In genomic region chrX:166185327-166185913, GRCm38 (mm10) we compare ENCODE assay signal across 24 mouse cellular contexts. TPM values are rescaled to one million over a fixed set of nuclear protein-coding genes. Genes with fewer than 3 reads are reported as not detected.
DNase-seq lines count a peak whose midpoint lies in the region; ATAC-seq lines count a peak whose summit lies in the region.
"Had no signal": no experiment of that assay in that cellular context is flagged by ENCODE, and none has a peak within 500 bp of the region (broad histone marks: within the 10 kb centered on the region; RNA-seq: fewer than 3 reads in every experiment).

No protein-coding gene starts in this region.

- ATAC-seq in CD4-positive, CD25-positive, alpha-beta regulatory T cell, adult 4 months, result peak; percentile 73
- ATAC-seq in intestine, embryonic 16.5 days, result no peak
- ATAC-seq: forebrain, embryonic 14.5 days; forebrain, embryonic 16.5 days had no signal

- no peaks in the 10 kb centered on the region for H3K36me3 ChIP-seq in intestine, embryonic 16.5 days (ENCODE audit: control insufficient read depth, insufficient read depth, low read length)
- H3K36me3 ChIP-seq: embryonic facial prominence, embryonic 13.5 days; embryonic facial prominence, embryonic 15.5 days; forebrain, embryonic 12.5 days had no signal

- no peaks in the 10 kb centered on the region for H3K27me3 ChIP-seq in intestine, embryonic 16.5 days (replicated peaks; ENCODE audit: control insufficient read depth, insufficient read depth, low read length)
- H3K27me3 ChIP-seq: embryonic facial prominence, embryonic 15.5 days had no signal

- no peaks in the 10 kb centered on the region for H3K9me3 ChIP-seq in intestine, embryonic 16.5 days (ENCODE audit: control insufficient read depth, low read length)
- H3K9me3 ChIP-seq: embryonic facial prominence, embryonic 13.5 days; embryonic facial prominence, embryonic 15.5 days; forebrain, embryonic 10.5 days; forebrain, embryonic 12.5 days had no signal

- WGBS in intestine, embryonic 16.5 days, result 81% methylated on average over 9 of the region's 9 CpGs

- H3K4me2 ChIP-seq in intestine, embryonic 16.5 days (ENCODE audit: low read depth, low read length), result no peak overlapping the region
- H3K4me2 ChIP-seq: embryonic facial prominence, embryonic 13.5 days; embryonic facial prominence, embryonic 15.5 days; forebrain, embryonic 12.5 days had no signal

- peak; percentile 10 for DNase-seq in retina, postnatal 1 day
- no peak for DNase-seq in retina, embryonic 14.5 days (ENCODE audit: low spot score)
- peak; percentile 55 for DNase-seq in induced T-regulatory cell, adult 2 months (ENCODE audit: low read depth)
- DNase-seq in naive thymus-derived CD4-positive, alpha-beta T cell, adult 2 months (ENCODE audit: low read depth), result peak; percentile 15
- DNase-seq in right cerebral cortex, postnatal 14 days, result no peak
- DNase-seq in urinary bladder, postnatal 25 days (ENCODE audit: low spot score), result no peak
- DNase-seq: adrenal gland, adult 8-10 months; adrenal gland, postnatal 14 days; adrenal gland, postnatal 36 days; B cell, adult 2 months; cerebellum, adult 11-12 months; cerebellum, adult 2 months; cerebellum, adult 9-10 months; cerebellum, postnatal 10 days; cerebellum, postnatal 25 days had no signal

- H3K4me1 ChIP-seq in intestine, embryonic 16.5 days (ENCODE audit: control insufficient read depth, insufficient read depth, low read length), result no peaks in the 10 kb centered on the region
- H3K4me1 ChIP-seq: embryonic facial prominence, embryonic 13.5 days; embryonic facial prominence, embryonic 15.5 days; forebrain, embryonic 10.5 days; forebrain, embryonic 12.5 days had no signal

- H3K9ac ChIP-seq in intestine, embryonic 16.5 days (ENCODE audit: low read depth, low read length), result no peak overlapping the region
- H3K9ac ChIP-seq: embryonic facial prominence, embryonic 13.5 days; embryonic facial prominence, embryonic 15.5 days; forebrain, embryonic 12.5 days had no signal

- no peak overlapping the region for H3K4me3 ChIP-seq in intestine, embryonic 16.5 days (ENCODE audit: low read length)
- H3K4me3 ChIP-seq: embryonic facial prominence, embryonic 13.5 days; embryonic facial prominence, embryonic 15.5 days; erythroblast, embryonic 14.5 days; forebrain, embryonic 10.5 days; forebrain, embryonic 12.5 days had no signal

- no peak overlapping the region for H3K27ac ChIP-seq in intestine, embryonic 16.5 days (ENCODE audit: low read length)
- H3K27ac ChIP-seq: embryonic facial prominence, embryonic 13.5 days; embryonic facial prominence, embryonic 15.5 days; forebrain, embryonic 10.5 days; forebrain, embryonic 12.5 days had no signal

RNA-seq across cellular contexts. Expression of gene Gemin8, which starts 15.2 kb away (rescaled TPM):
- 10 to 100 TPM; 21.4 to 30.8 TPM for polyA plus RNA-seq in CD4-positive, CD25-positive, alpha-beta regulatory T cell, adult 4 months (2017; shearing (Covaris generic))
- 5.0 and 7.0 TPM in 2 replicates for polyA plus RNA-seq in intestine, embryonic 16.5 days (2015; fragmentation: Nextera tagmentation; extraction: Ambion mirVana)

RNA-seq across cellular contexts. Expression of gene Gpm6b, which starts 53.3 kb away (rescaled TPM):
- 10 to 100 TPM; 27.0 to 27.6 TPM for polyA plus RNA-seq in CD4-positive, CD25-positive, alpha-beta regulatory T cell, adult 4 months (2017; shearing (Covaris generic))
- polyA plus RNA-seq in intestine, embryonic 16.5 days (2015; fragmentation: Nextera tagmentation; extraction: Ambion mirVana), result 19.0 and 19.6 TPM in 2 replicates

Comparison
In these comparisons a context has a peak if more than half of its experiments do, and no peak if none do; other contexts are left out.
1. DNase-seq: peak in retina, postnatal 1 day (single experiment), induced T-regulatory cell, adult 2 months (single experiment) and naive thymus-derived CD4-positive, alpha-beta T cell, adult 2 months (single experiment); none in retina, embryonic 14.5 days (single experiment), right cerebral cortex, postnatal 14 days (single experiment) and urinary bladder, postnatal 25 days (single experiment).